8 mouse cellular contexts compared by ENCODE assay signal in the genomic region with DNA sequence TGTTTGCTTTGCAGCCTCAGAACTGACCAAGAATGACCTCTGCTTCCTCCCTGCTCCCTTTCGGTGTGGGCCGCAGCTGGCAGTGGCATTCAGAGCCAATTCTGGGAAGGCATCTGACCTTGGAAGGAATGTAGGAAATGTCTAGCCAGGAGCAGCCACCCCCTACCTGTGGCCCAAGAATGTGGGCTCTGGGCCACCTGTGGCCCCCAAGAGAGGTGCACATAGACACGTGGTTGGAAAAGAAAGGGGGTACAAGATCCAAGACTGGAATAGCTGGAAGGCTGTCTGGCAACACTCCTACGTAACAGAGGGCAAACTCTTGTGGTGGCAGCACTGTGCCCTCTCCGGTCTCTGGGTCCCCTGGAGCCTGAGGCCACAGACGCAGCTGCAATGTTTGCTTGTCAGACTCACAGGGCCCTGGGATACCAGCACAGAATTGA. TPM values are rescaled to one million over a fixed set of nuclear protein-coding genes. Genes with fewer than 3 reads are reported as not detected.
A peak's percentile ranks its signal among the peaks of the same experiment; 100 is the strongest.
DNase-seq lines count a peak whose midpoint lies in the region; ATAC-seq lines count a peak whose summit lies in the region.

No protein-coding gene starts in this region.

- peak; percentile 30 to 46 for DNase-seq in adrenal gland, postnatal 36 days
- DNase-seq in adrenal gland, adult 18-20 months (ENCODE audit: low spot score in 2 of 2) = no peak
- no peak for DNase-seq in spleen, postnatal 14 days (ENCODE audit: low spot score in 2 of 2)
- DNase-seq in gastrocnemius, postnatal 36 days = no peak

- peaks cover 3% of the 10 kb centered on the region; the same call in 1 of the 2 replicates for H3K4me1 ChIP-seq in hindbrain, embryonic 16.5 days (ENCODE audit: control insufficient read depth, insufficient read depth, low read depth, low read length)
- peaks cover 10% of the 10 kb centered on the region; the same call in 1 of the 2 replicates for H3K4me1 ChIP-seq in liver, embryonic 16.5 days (ENCODE audit: control insufficient read depth, low read depth, low read length)

- no peaks in the 10 kb centered on the region for H3K9me3 ChIP-seq in hindbrain, embryonic 16.5 days (ENCODE audit: control insufficient read depth, low read length)
- peaks cover 5% of the 10 kb centered on the region for H3K9me3 ChIP-seq in liver, embryonic 16.5 days (replicated peaks; ENCODE audit: control insufficient read depth, low read length)

- H3K4me3 ChIP-seq in hindbrain, embryonic 16.5 days (ENCODE audit: low read length) = no peak overlapping the region
- H3K4me3 ChIP-seq in liver, embryonic 16.5 days (ENCODE audit: low read depth, low read length) = no peak overlapping the region

- no peaks in the 10 kb centered on the region for H3K27me3 ChIP-seq in hindbrain, embryonic 16.5 days (replicated peaks; ENCODE audit: control insufficient read depth, insufficient read depth, low read length)
- no peaks in the 10 kb centered on the region for H3K27me3 ChIP-seq in liver, embryonic 16.5 days (ENCODE audit: control insufficient read depth, insufficient read depth, low read depth, low read length)

- WGBS in hindbrain, embryonic 16.5 days = 37% methylated on average over 6 of the region's 6 CpGs
- 83% methylated on average over 6 of the region's 6 CpGs for WGBS in liver, embryonic 16.5 days (ENCODE audit: insufficient replicate concordance)

- H3K9ac ChIP-seq in hindbrain, embryonic 16.5 days (ENCODE audit: low read depth, low read length) = no peak overlapping the region
- no peak overlapping the region for H3K9ac ChIP-seq in liver, embryonic 16.5 days (ENCODE audit: low read depth, low read length)

- ATAC-seq in erythroblast, adult 5-6 weeks (replicated peaks; ENCODE audit: low FRiP score, poor library complexity, severe bottlenecking) = 0 out of 2 replicates have a peak, but pooled peaks have one; percentile 1
- ATAC-seq in hindbrain, embryonic 16.5 days = peak; percentile 43; the same call in 1 of the 2 replicates
- ATAC-seq in liver, embryonic 16.5 days (ENCODE audit: low read depth) = peak; percentile 33
- no peak for ATAC-seq in activated CD4-positive, CD25-positive, alpha-beta regulatory T cell, adult 4 months

- H3K4me2 ChIP-seq in hindbrain, embryonic 16.5 days (ENCODE audit: low read length) = no peak overlapping the region
- no peak overlapping the region for H3K4me2 ChIP-seq in liver, embryonic 16.5 days (ENCODE audit: low read depth, low read length)

- H3K36me3 ChIP-seq in hindbrain, embryonic 16.5 days (ENCODE audit: control insufficient read depth, insufficient read depth, low read length) = peaks cover 16% of the 10 kb centered on the region
- peaks cover 57% of the 10 kb centered on the region for H3K36me3 ChIP-seq in liver, embryonic 16.5 days (ENCODE audit: control insufficient read depth, insufficient read depth)

- intact Hi-C loops in gastrocnemius, postnatal 36 days (cut with DNase I) = loop anchor here (1.0 kb wide), 1 partner anchor 43 kb away; no protein-coding TSS in a partner anchor

- H3K27ac ChIP-seq in hindbrain, embryonic 16.5 days (ENCODE audit: low read depth, low read length) = no peak overlapping the region
- no peak overlapping the region for H3K27ac ChIP-seq in liver, embryonic 16.5 days (ENCODE audit: low read length)

RNA-seq across cellular contexts. Expression of gene Tmcc2, which starts 35.9 kb away (rescaled TPM):
- total RNA-seq in adrenal gland, postnatal 36 days (2021) = 1 to 10 TPM; 6.1 to 9.7 TPM
- 10 to 100 TPM in 1 of 2 experiments, 1 to 10 TPM in 1; 8.5 to 10.5 TPM for total RNA-seq in adrenal gland, adult 18-20 months (2021)
- 2,859 and 3,164 TPM in 2 replicates for total RNA-seq in erythroblast, adult 5-6 weeks (2015; ENCODE audit: low replicate concordance)
- 5,593 and 6,096 TPM in 2 replicates for total RNA-seq in erythroblast, adult 5-6 weeks (2017; ENCODE audit: low replicate concordance)
- polyA plus RNA-seq in hindbrain, embryonic 16.5 days (2015; fragmentation: Nextera tagmentation; extraction: Ambion mirVana) = 26.6 and 35.5 TPM in 2 replicates
- polyA plus RNA-seq in liver, embryonic 16.5 days (2015; fragmentation: Nextera tagmentation; extraction: Ambion mirVana) = 631 and 674 TPM in 2 replicates
- 1 to 10 TPM in 1 of 2 experiments, under 1 TPM in 1; 0.54 to 1.6 TPM for polyA plus RNA-seq in activated CD4-positive, CD25-positive, alpha-beta regulatory T cell, adult 4 months (2017; shearing (Covaris generic))
- total RNA-seq in gastrocnemius, postnatal 36 days (2021) = 10 to 100 TPM; 29.6 to 34.5 TPM

RNA-seq across cellular contexts. Expression of gene Nuak2, which starts 39.3 kb away (rescaled TPM):
- 1 to 10 TPM; 2.8 to 4.9 TPM for total RNA-seq in adrenal gland, postnatal 36 days (2021)
- 1 to 10 TPM; 4.6 to 6.9 TPM for total RNA-seq in adrenal gland, adult 18-20 months (2021)
- 4.4 and 7.7 TPM in 2 replicates for total RNA-seq in erythroblast, adult 5-6 weeks (2015; ENCODE audit: low replicate concordance)
- 1.8 and 3.7 TPM in 2 replicates for total RNA-seq in erythroblast, adult 5-6 weeks (2017; ENCODE audit: low replicate concordance)
- polyA plus RNA-seq in hindbrain, embryonic 16.5 days (2015; fragmentation: Nextera tagmentation; extraction: Ambion mirVana) = 11.1 and 12.8 TPM in 2 replicates
- 3.2 and 3.6 TPM in 2 replicates for polyA plus RNA-seq in liver, embryonic 16.5 days (2015; fragmentation: Nextera tagmentation; extraction: Ambion mirVana)
- 1 to 10 TPM; 2.0 TPM for polyA plus RNA-seq in activated CD4-positive, CD25-positive, alpha-beta regulatory T cell, adult 4 months (2017; shearing (Covaris generic))
- total RNA-seq in gastrocnemius, postnatal 36 days (2021) = under 1 TPM; 0.59 to 0.99 TPM

RNA-seq across cellular contexts. Expression of gene Klhdc8a, which starts 56.8 kb away (rescaled TPM):
- 100 to 1,000 TPM; 155 to 161 TPM for total RNA-seq in adrenal gland, postnatal 36 days (2021)
- 100 to 1,000 TPM; 114 to 144 TPM for total RNA-seq in adrenal gland, adult 18-20 months (2021)
- total RNA-seq in erythroblast, adult 5-6 weeks (2015; ENCODE audit: low replicate concordance) = not detected in 2 replicates
- total RNA-seq in erythroblast, adult 5-6 weeks (2017; ENCODE audit: low replicate concordance) = not detected in 2 replicates
- 8.3 and 10.0 TPM in 2 replicates for polyA plus RNA-seq in hindbrain, embryonic 16.5 days (2015; fragmentation: Nextera tagmentation; extraction: Ambion mirVana)
- polyA plus RNA-seq in liver, embryonic 16.5 days (2015; fragmentation: Nextera tagmentation; extraction: Ambion mirVana) = 0.06 and 0.11 TPM in 2 replicates
- not detected for polyA plus RNA-seq in activated CD4-positive, CD25-positive, alpha-beta regulatory T cell, adult 4 months (2017; shearing (Covaris generic))
- total RNA-seq in gastrocnemius, postnatal 36 days (2021) = under 1 TPM; 0.07 to 0.10 TPM

Comparison
In these comparisons a context has a peak if more than half of its experiments do, and no peak if none do; other contexts are left out.
1. DNase-seq: peak in adrenal gland, postnatal 36 days (2 of 2); none in adrenal gland, adult 18-20 months (0 of 2), spleen, postnatal 14 days (0 of 2) and gastrocnemius, postnatal 36 days (0 of 2).
2. RNA of gene Tmcc2, which starts 35.9 kb away (total RNA-seq): 2,859 to 6,096 TPM in erythroblast, adult 5-6 weeks; 29.6 to 34.5 TPM in gastrocnemius, postnatal 36 days, 8.5 to 10.5 TPM in adrenal gland, adult 18-20 months and 6.1 to 9.7 TPM in adrenal gland, postnatal 36 days; every median in the first group is over 10 times any median in the second.
3. RNA of gene Klhdc8a, which starts 56.8 kb away (total RNA-seq): 155 to 161 TPM in adrenal gland, postnatal 36 days and 114 to 144 TPM in adrenal gland, adult 18-20 months; 0.07 to 0.10 TPM in gastrocnemius, postnatal 36 days and not detected in erythroblast, adult 5-6 weeks; every median in the first group is over 100 times any median in the second.